Mouse (Mus musculus) megakaryocyte, embryonic 14.5 days (primary cell): ENCODE data around the gene Cap2.

Experiments
- FLI1 ChIP-seq: IDR thresholded peaks from 2 replicates; pipeline ENCODE4 v1.6.1; 2012; ENCODE audit warnings: low read length, inconsistent platforms, mixed read lengths
- GATA1 ChIP-seq: IDR thresholded peaks from 3 replicates; pipeline ENCODE4 v1.6.1; 2012; ENCODE audit warnings: mixed read lengths, low read length, inconsistent platforms, borderline replicate concordance

GRCm38 (mm10) chr13:46601386-46601785 lies 99.7 kb downstream of the Cap2 start:
- no peak for TF ChIP-seq FLI1
- no peak for TF ChIP-seq GATA1
